Mouse (Mus musculus): ENCODE measurements around the gene Mup4. TPM values are rescaled to one million over a fixed set of nuclear protein-coding genes. Genes with fewer than 3 reads are reported as not detected.

Gene Mup4
- not detected for total RNA-seq (2023)

DNA sequence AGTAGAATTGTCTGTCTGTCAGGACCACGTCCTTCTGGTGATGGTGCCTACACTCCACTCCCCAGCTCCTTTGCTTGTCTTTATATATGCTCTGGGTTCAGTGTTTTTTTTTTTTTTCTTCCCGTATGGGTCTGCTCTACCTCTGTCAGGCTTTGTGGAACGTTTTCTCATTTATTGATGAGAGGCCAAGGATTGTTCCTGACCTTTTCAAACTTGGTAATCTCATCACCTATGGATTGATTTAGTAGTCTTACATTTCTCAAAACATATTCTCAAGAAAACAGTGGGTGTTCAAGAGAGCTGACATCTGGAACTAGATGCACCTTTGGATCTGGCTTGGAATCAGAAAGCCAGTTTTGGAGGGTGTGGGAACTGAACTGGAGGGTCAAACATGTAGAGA is at the start of gene Mup4:
Mup4 (minus strand) TSS at position 101 of the 400 bp plus-strand sequence.

DNA sequence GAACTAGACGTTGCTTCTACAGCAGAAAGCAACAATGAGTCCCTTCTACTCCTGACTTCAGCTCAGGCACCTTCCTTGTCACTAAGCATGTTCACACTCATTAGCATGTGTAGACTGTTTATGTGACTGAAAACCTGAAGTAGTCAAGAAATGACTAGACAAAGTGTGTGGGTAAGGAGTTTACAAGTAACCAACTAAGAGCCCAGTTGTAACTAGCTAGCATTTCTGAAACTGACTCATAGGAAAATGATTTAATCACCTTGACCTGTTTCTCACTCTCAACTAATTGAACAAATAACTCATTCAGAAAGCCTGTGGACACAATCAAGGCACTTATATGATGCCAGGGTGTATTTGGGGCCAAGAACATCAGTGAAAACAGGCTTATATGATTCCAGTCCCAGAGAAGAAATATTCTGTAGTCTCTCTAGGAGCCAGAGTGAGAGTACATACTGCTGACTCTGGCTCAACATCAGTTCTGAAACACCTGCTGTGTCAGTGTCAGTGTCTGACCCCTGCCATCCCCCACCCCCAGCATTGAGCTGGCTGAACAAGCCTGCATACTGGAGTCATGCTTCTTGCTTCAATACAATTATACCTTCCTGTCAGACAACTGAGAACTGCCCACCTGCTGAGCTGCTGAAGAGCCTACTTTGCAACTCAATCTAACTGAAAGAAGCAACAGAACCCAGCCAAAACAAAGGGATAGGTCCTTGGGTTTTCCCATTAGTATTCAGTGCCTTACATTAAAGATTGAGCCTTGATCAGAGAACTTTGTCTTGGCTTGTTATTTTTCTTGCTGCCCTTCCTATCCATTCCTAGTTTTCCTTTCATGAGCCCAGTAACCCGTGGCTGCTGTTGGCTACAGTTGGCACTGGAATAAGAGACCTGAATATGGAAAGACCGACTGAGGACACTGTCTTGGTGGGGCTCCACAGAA is 3.2 kb upstream of the Mup4 start, which contains the start of gene Mup6:
Mup6 (plus strand) TSS at position 890 of the 940 bp plus-strand sequence.

DNA sequence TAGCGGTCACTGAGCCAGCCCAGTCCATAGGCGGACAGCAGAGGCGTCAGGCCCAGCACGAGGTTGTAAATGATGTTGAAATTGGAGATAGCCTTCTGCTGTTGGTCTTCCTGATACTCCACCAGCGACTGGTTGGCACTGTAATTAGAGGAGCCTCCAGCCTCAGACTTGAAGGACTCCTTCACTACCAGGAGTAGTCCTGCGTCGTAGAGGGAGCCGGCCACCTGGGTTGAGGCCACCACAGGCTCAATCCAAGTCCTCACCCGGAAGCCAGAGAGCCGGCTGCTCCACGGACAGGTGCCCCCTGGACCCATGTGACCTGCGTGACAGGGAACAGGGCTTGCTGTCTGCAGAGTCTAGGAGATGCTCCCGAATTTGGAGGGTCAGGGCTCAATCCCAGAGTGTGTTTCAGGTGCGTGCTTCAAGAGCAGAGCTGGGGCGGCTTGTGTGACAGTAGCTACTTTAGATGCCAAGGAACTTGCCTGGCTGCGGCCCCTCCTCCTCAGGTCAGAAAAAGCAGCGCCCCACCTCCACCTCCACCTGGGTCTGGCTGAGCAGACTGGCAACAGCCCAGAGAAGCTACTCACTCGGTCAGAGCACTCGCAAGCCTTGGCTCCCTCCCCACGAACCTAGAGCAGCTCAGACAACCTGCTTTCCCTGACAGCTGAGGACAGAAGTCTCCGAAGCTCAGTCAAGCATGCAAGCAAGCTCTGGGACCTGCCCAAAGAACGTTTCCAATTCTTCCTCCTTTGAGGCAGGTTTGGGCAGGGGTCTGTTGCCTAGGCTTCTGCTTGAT is 45.7 kb downstream of the Mup4 start, which contains the start of gene Slc46a2:
Slc46a2 (minus strand) TSS at position 449 of the 796 bp plus-strand sequence.

Other genes with a start within 250 kb of the Mup4 start
- 10 to 100 TPM; 26.9 to 28.5 TPM for gene Inip, start 159.1 kb downstream of the Mup4 start, total RNA-seq (2023)
- gene Snx30, start 154.9 kb downstream of the Mup4 start, total RNA-seq (2023), result 10 to 100 TPM; 20.1 to 25.1 TPM
- not detected for gene Slc46a2, start 45.7 kb downstream of the Mup4 start, total RNA-seq (2023)
- gene Mup6, start 3.6 kb upstream of the Mup4 start, total RNA-seq (2023), result not detected
- not detected for gene Mup7, start 109.8 kb upstream of the Mup4 start, total RNA-seq (2023)
- not detected for gene Mup2, start 193.6 kb upstream of the Mup4 start, total RNA-seq (2023)